Mouse (Mus musculus) G1E (cell line): Measurements from ENCODE around the gene Vps26b.

ENCODE experiments used
- CTCF ChIP-seq: IDR thresholded peaks from 2 replicates; pipeline ENCODE4 v1.5.1; 2012; ENCODE audit warnings: low read depth, low read length, inconsistent platforms, mixed read lengths
- GATA2 ChIP-seq: IDR thresholded peaks from 2 replicates; pipeline ENCODE4 v1.6.1; 2012; ENCODE audit warnings: low read depth, low read length, inconsistent platforms, borderline replicate concordance
- TAL1 ChIP-seq: conservative IDR thresholded peaks from 2 replicates; pipeline ENCODE4 v1.6.1; 2012; ENCODE audit warnings: low read depth, low read length, inconsistent platforms, mixed read lengths

DNA sequence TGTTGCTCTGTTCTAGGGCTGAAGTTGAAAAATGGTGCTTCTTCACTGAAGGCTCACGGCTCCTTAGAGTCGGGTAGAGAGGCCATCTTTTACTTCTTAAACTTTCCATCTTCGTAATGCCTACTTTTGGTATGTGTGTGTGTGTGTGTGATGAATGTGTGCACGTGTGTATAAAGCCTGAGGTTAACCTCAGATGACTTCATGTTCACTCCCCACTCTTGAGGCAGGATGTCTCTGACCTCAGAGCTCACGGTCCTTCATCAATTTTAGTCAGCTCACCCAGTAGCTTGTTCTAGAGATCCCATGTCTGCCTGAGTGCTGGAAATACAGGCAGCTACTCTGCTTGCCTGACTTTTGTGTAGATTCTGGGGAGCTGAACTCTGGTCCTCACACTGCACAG is 14.0 kb upstream of the Vps26b start:
- TF ChIP-seq TAL1, result no peak
- TF ChIP-seq CTCF, result no peak
- TF ChIP-seq GATA2, result no peak
